In genomic region chr6:120492499-120493373, GRCm38 (mm10) we compare ENCODE assay signal across 8 mouse cellular contexts. TPM values are rescaled to one million over a fixed set of nuclear protein-coding genes. Genes with fewer than 3 reads are reported as not detected.
A peak's percentile ranks its signal among the peaks of the same experiment; 100 is the strongest.
DNase-seq lines count a peak whose midpoint lies in the region; ATAC-seq and TF ChIP-seq lines count a peak whose summit lies in the region.

No protein-coding gene starts in this region.

- H3K4me1 ChIP-seq in spleen, adult 2 months (ENCODE audit: control insufficient read depth, insufficient read depth, insufficient read length), result peaks cover 32% of the 10 kb centered on the region
- H3K4me1 ChIP-seq in bone marrow macrophage, adult 2 months (ENCODE audit: control insufficient read depth, insufficient read depth, low read length), result peaks cover 17% of the 10 kb centered on the region
- peaks cover 40% of the 10 kb centered on the region for H3K4me1 ChIP-seq in forebrain, embryonic 10.5 days
- peaks cover 14% of the 10 kb centered on the region for H3K4me1 ChIP-seq in intestine, embryonic 16.5 days (ENCODE audit: control insufficient read depth, insufficient read depth, low read length)
- H3K4me1 ChIP-seq in small intestine, adult 2 months (ENCODE audit: control insufficient read depth, insufficient read depth, insufficient read length, low read length), result peaks cover 14% of the 10 kb centered on the region

- no peak for TF ChIP-seq CTCF in spleen, adult 2 months (IDR thresholded peaks at IDR 0.05; ENCODE audit: extremely low read depth, insufficient read depth, insufficient read length, insufficient replicate concordance)
- no peak for TF ChIP-seq CTCF in bone marrow macrophage, adult 2 months (IDR thresholded peaks at IDR 0.05; ENCODE audit: low read depth, low read length)
- TF ChIP-seq CTCF in small intestine, adult 2 months (IDR thresholded peaks at IDR 0.05; ENCODE audit: extremely low read depth, insufficient read length, insufficient replicate concordance, low read depth, low read length), result no peak

- 3% methylated on average over 95 of the region's 95 CpGs for WGBS in spleen, adult 2 months
- under 1% methylated on average over 95 of the region's 95 CpGs for WGBS in forebrain, embryonic 10.5 days
- WGBS in intestine, embryonic 16.5 days, result under 1% methylated on average over 84 of the region's 95 CpGs
- WGBS in small intestine, adult 2 months, result under 1% methylated on average over 95 of the region's 95 CpGs

- peaks cover 22% of the 10 kb centered on the region for H3K27me3 ChIP-seq in spleen, adult 2 months (ENCODE audit: control insufficient read depth, insufficient read depth, low read length)
- H3K27me3 ChIP-seq in forebrain, embryonic 10.5 days (ENCODE audit: poor library complexity, severe bottlenecking), result peaks cover 59% of the 10 kb centered on the region
- H3K27me3 ChIP-seq in intestine, embryonic 16.5 days (replicated peaks; ENCODE audit: control insufficient read depth, insufficient read depth, low read length), result peaks cover 39% of the 10 kb centered on the region
- peaks cover 32% of the 10 kb centered on the region for H3K27me3 ChIP-seq in small intestine, adult 2 months (ENCODE audit: control insufficient read depth, insufficient read depth, low read length)

- peak overlapping the region; percentile 97 for H3K4me2 ChIP-seq in intestine, embryonic 16.5 days (ENCODE audit: low read depth, low read length)

- peak overlapping the region; percentile 66 for H3K9ac ChIP-seq in intestine, embryonic 16.5 days (ENCODE audit: low read depth, low read length)

- TF ChIP-seq POLR2A in spleen, adult 2 months (IDR thresholded peaks at IDR 0.05; ENCODE audit: low read depth, low read length), result no peak
- no peak for TF ChIP-seq POLR2A in bone marrow macrophage, adult 2 months (IDR thresholded peaks at IDR 0.05; ENCODE audit: borderline replicate concordance, low read depth, low read length)
- no peak for TF ChIP-seq POLR2A in small intestine, adult 2 months (IDR thresholded peaks at IDR 0.05; ENCODE audit: low read depth, low read length)

- H3K4me3 ChIP-seq in spleen, adult 2 months (ENCODE audit: extremely low read depth, insufficient read depth, insufficient read length), result peak overlapping the region; percentile 34; the same call in 1 of the 2 replicates
- H3K4me3 ChIP-seq in bone marrow macrophage, adult 2 months (ENCODE audit: insufficient read depth, low read length), result peak overlapping the region; percentile 46
- peak overlapping the region; percentile 76 for H3K4me3 ChIP-seq in forebrain, embryonic 10.5 days
- peak overlapping the region; percentile 63 for H3K4me3 ChIP-seq in intestine, embryonic 16.5 days (ENCODE audit: low read length)
- H3K4me3 ChIP-seq in small intestine, adult 2 months (ENCODE audit: low read depth, low read length), result peak overlapping the region; percentile 53

- no peak for DNase-seq in spleen, adult 2 months (ENCODE audit: low read depth in 1 of 2, low spot score in 2 of 2)
- no peak for DNase-seq in spleen, adult 12 weeks (ENCODE audit: low spot score)
- peak; percentile 44 for DNase-seq in forebrain, embryonic 10.5 days (ENCODE audit: extremely low spot score, low spot score)
- peak; percentile 43 for DNase-seq in lung, postnatal 10 days
- no peak for DNase-seq in c-Kit-positive CD71-positive TER-119-positive erythroid progenitor cells, embryonic 14.5 days (ENCODE audit: low spot score)

- peak; percentile 40 for ATAC-seq in intestine, embryonic 16.5 days

- no peaks in the 10 kb centered on the region for H3K36me3 ChIP-seq in spleen, adult 2 months (ENCODE audit: control insufficient read depth, insufficient read depth, low read length)
- H3K36me3 ChIP-seq in forebrain, embryonic 10.5 days (replicated peaks), result no peaks in the 10 kb centered on the region
- no peaks in the 10 kb centered on the region for H3K36me3 ChIP-seq in intestine, embryonic 16.5 days (ENCODE audit: control insufficient read depth, insufficient read depth, low read length)
- no peaks in the 10 kb centered on the region for H3K36me3 ChIP-seq in small intestine, adult 2 months (ENCODE audit: control insufficient read depth, insufficient read depth, low read length)

- no peaks in the 10 kb centered on the region for H3K9me3 ChIP-seq in forebrain, embryonic 10.5 days
- H3K9me3 ChIP-seq in intestine, embryonic 16.5 days (ENCODE audit: control insufficient read depth, low read length), result no peaks in the 10 kb centered on the region

- H3K27ac ChIP-seq in spleen, adult 2 months (ENCODE audit: insufficient read depth, low read length), result no peak overlapping the region
- H3K27ac ChIP-seq in bone marrow macrophage, adult 2 months (ENCODE audit: insufficient read depth, low read depth, low read length), result no peak overlapping the region
- H3K27ac ChIP-seq in forebrain, embryonic 10.5 days, result peak overlapping the region; percentile 88
- no peak overlapping the region for H3K27ac ChIP-seq in intestine, embryonic 16.5 days (ENCODE audit: low read length)
- H3K27ac ChIP-seq in small intestine, adult 2 months (ENCODE audit: insufficient read depth, low read depth, low read length), result no peak overlapping the region

RNA-seq across cellular contexts. Expression of gene Tmem121b, which starts 0.9 kb away (rescaled TPM):
- 0.14 and 0.59 TPM in 2 replicates for polyA plus RNA-seq in spleen, adult 2 months (2012; rRNA removed)
- polyA plus RNA-seq in bone marrow macrophage, adult 2 months (2012; ENCODE audit: insufficient read depth, insufficient read length, missing spikeins), result not detected in 2 replicates
- polyA plus RNA-seq in forebrain, embryonic 10.5 days (2016; fragmentation: Nextera tagmentation; extraction: Ambion mirVana), result 0.27 and 0.47 TPM in 2 replicates
- polyA plus RNA-seq in intestine, embryonic 16.5 days (2015; fragmentation: Nextera tagmentation; extraction: Ambion mirVana), result 0.06 TPM in 2 replicates
- polyA plus RNA-seq in small intestine, adult 2 months (2012; rRNA removed), result 0.04 TPM in 1 of 2 replicates, not detected in the other

RNA-seq across cellular contexts. Expression of gene Il17ra, which starts 29.7 kb away (rescaled TPM):
- polyA plus RNA-seq in spleen, adult 2 months (2012; rRNA removed), result 93.1 and 98.3 TPM in 2 replicates
- polyA plus RNA-seq in bone marrow macrophage, adult 2 months (2012; ENCODE audit: insufficient read depth, insufficient read length, missing spikeins), result 17.6 and 23.6 TPM in 2 replicates
- 4.1 and 4.4 TPM in 2 replicates for polyA plus RNA-seq in forebrain, embryonic 10.5 days (2016; fragmentation: Nextera tagmentation; extraction: Ambion mirVana)
- polyA plus RNA-seq in intestine, embryonic 16.5 days (2015; fragmentation: Nextera tagmentation; extraction: Ambion mirVana), result 6.8 and 6.9 TPM in 2 replicates
- 8.4 and 18.7 TPM in 2 replicates for polyA plus RNA-seq in small intestine, adult 2 months (2012; rRNA removed)

RNA-seq across cellular contexts. Expression of gene Hdhd5, which starts 38.4 kb away (rescaled TPM):
- 25.2 and 25.3 TPM in 2 replicates for polyA plus RNA-seq in spleen, adult 2 months (2012; rRNA removed)
- 8.5 and 10.5 TPM in 2 replicates for polyA plus RNA-seq in bone marrow macrophage, adult 2 months (2012; ENCODE audit: insufficient read depth, insufficient read length, missing spikeins)
- polyA plus RNA-seq in forebrain, embryonic 10.5 days (2016; fragmentation: Nextera tagmentation; extraction: Ambion mirVana), result 20.2 and 23.6 TPM in 2 replicates
- 14.0 and 15.8 TPM in 2 replicates for polyA plus RNA-seq in intestine, embryonic 16.5 days (2015; fragmentation: Nextera tagmentation; extraction: Ambion mirVana)
- 6.2 and 9.9 TPM in 2 replicates for polyA plus RNA-seq in small intestine, adult 2 months (2012; rRNA removed)

Comparison
In these comparisons a context has a peak if more than half of its experiments do, and no peak if none do; other contexts are left out.
1. DNase-seq: peak in forebrain, embryonic 10.5 days (single experiment) and lung, postnatal 10 days (single experiment); none in spleen, adult 2 months (0 of 2), spleen, adult 12 weeks (single experiment) and c-Kit-positive CD71-positive TER-119-positive erythroid progenitor cells, embryonic 14.5 days (single experiment).
2. Peak in every context shown above with its lines, with median percentiles within 50 percentile points of each other: H3K4me3 ChIP-seq.